Mouse (Mus musculus): ENCODE data around the gene Kansl1l. TPM values are rescaled to one million over a fixed set of nuclear protein-coding genes. Genes with fewer than 3 reads are reported as not detected.

The Kansl1l gene
- total RNA-seq, 2 experiments from 2014 or later, result 21.9 to 41.9 TPM

- no peak for ATAC-seq (replicated peaks; ENCODE audit: low FRiP score, poor library complexity, severe bottlenecking)
Observed at GRCm38 (mm10) chr1:66821966-66822365, 4.6 kb upstream of the Kansl1l start.

- no peak for ATAC-seq (replicated peaks; ENCODE audit: low FRiP score, poor library complexity, severe bottlenecking)
Observed at GRCm38 (mm10) chr1:66820241-66820640, 2.9 kb upstream of the Kansl1l start.

GRCm38 (mm10) chr1:66817865-66818315, 528 bp upstream of the Kansl1l start:
- ATAC-seq (replicated peaks; ENCODE audit: low FRiP score, poor library complexity, severe bottlenecking), result peak; percentile 18

- ATAC-seq (replicated peaks; ENCODE audit: low FRiP score, poor library complexity, severe bottlenecking), result peak; percentile 46
Observed at GRCm38 (mm10) chr1:66816837-66817452, 417 bp downstream of the Kansl1l start.

- ATAC-seq (replicated peaks; ENCODE audit: low FRiP score, poor library complexity, severe bottlenecking), result peak; percentile 18
Observed at GRCm38 (mm10) chr1:66815941-66816777, 1.2 kb downstream of the Kansl1l start.

GRCm38 (mm10) chr1:66814756-66815155, 2.6 kb downstream of the Kansl1l start:
- ATAC-seq (replicated peaks; ENCODE audit: low FRiP score, poor library complexity, severe bottlenecking), result no peak

GRCm38 (mm10) chr1:66813191-66813590, 4.2 kb downstream of the Kansl1l start:
- ATAC-seq (replicated peaks; ENCODE audit: low FRiP score, poor library complexity, severe bottlenecking), result no peak

GRCm38 (mm10) chr1:66806821-66807220, 10.5 kb downstream of the Kansl1l start:
- no peak for ATAC-seq (replicated peaks; ENCODE audit: low FRiP score, poor library complexity, severe bottlenecking)

- no peak for ATAC-seq (replicated peaks; ENCODE audit: low FRiP score, poor library complexity, severe bottlenecking)
Observed at GRCm38 (mm10) chr1:66805408-66805807, 12.0 kb downstream of the Kansl1l start.

GRCm38 (mm10) chr1:66804710-66805109, 12.7 kb downstream of the Kansl1l start:
- ATAC-seq (replicated peaks; ENCODE audit: low FRiP score, poor library complexity, severe bottlenecking), result no peak

GRCm38 (mm10) chr1:66797962-66798361, 19.4 kb downstream of the Kansl1l start:
- no peak for ATAC-seq (replicated peaks; ENCODE audit: low FRiP score, poor library complexity, severe bottlenecking)

GRCm38 (mm10) chr1:66792838-66793466, 24.4 kb downstream of the Kansl1l start:
- ATAC-seq (replicated peaks; ENCODE audit: low FRiP score, poor library complexity, severe bottlenecking), result no peak

GRCm38 (mm10) chr1:66782296-66782695, 35.1 kb downstream of the Kansl1l start:
- no peak for ATAC-seq (replicated peaks; ENCODE audit: low FRiP score, poor library complexity, severe bottlenecking)

- ATAC-seq (replicated peaks; ENCODE audit: low FRiP score, poor library complexity, severe bottlenecking), result no peak
Observed at GRCm38 (mm10) chr1:66781027-66781426, 36.3 kb downstream of the Kansl1l start.

GRCm38 (mm10) chr1:66778798-66779197, 38.6 kb downstream of the Kansl1l start:
- no peak for ATAC-seq (replicated peaks; ENCODE audit: low FRiP score, poor library complexity, severe bottlenecking)

GRCm38 (mm10) chr1:66777878-66778277, 39.5 kb downstream of the Kansl1l start:
- no peak for ATAC-seq (replicated peaks; ENCODE audit: low FRiP score, poor library complexity, severe bottlenecking)

GRCm38 (mm10) chr1:66768764-66769163, 48.6 kb downstream of the Kansl1l start:
- ATAC-seq (replicated peaks; ENCODE audit: low FRiP score, poor library complexity, severe bottlenecking), result no peak

GRCm38 (mm10) chr1:66730581-66730980, 86.8 kb downstream of the Kansl1l start:
- no peak for ATAC-seq (replicated peaks; ENCODE audit: low FRiP score, poor library complexity, severe bottlenecking)

GRCm38 (mm10) chr1:66712859-66713258, 104.5 kb downstream of the Kansl1l start:
- no peak for ATAC-seq (replicated peaks; ENCODE audit: low FRiP score, poor library complexity, severe bottlenecking)

- no peak for ATAC-seq (replicated peaks; ENCODE audit: low FRiP score, poor library complexity, severe bottlenecking)
Observed at GRCm38 (mm10) chr1:66704523-66704922, 112.8 kb downstream of the Kansl1l start.
